Mouse (Mus musculus) lung, adult 2 months (tissue): ENCODE measurements around the gene Gipc3.

ENCODE experiments used
- CTCF ChIP-seq: fragments of 200-500 bp; IDR thresholded peaks from 2 replicates; pipeline ENCODE4 v1.5.1; 2011; ENCODE audit warnings: mild to moderate bottlenecking, low read length, control low read depth; ENCODE audit not compliant: insufficient read depth
- POLR2A ChIP-seq: fragments of 200-500 bp; IDR thresholded peaks from 2 replicates; pipeline ENCODE4 v1.6.1; 2011; ENCODE audit warnings: low read depth, mild to moderate bottlenecking, control low read depth, low read length, borderline replicate concordance; ENCODE audit errors: extremely low read depth

DNA sequence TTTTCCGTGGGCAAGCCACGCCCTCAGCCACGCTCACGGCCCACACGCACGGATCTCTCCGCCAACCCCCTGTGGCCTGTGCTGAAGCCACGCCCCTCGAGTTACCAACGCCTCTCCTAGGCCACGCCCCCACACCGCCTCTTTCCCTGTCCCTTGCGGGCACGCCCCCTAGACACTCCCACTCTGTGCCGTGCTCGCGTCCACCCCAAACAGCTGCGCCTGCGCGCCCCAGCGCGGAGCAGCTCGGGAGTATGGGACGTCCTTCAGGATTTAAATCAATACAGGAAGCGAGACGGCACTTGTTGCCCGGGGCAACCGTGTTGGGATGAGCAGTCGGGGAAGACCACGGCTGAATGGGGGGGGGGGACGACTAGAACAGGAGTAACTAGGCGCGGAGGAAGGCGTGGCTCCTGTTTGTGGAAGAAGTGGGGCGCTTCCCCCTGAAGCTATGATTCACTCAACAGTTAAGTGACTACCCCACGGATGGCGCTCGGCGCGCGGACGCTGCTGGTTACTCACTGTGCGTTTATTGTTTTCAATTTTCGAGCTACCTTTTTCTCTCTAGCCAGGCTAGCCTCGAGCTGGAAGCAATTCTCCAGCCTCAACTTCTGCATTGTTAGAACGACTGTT, 35.6 kb upstream of the Gipc3 start:
- no peak for TF ChIP-seq CTCF
- TF ChIP-seq POLR2A = peak; percentile 55; the same call in 1 of the 2 replicates
